Mouse (Mus musculus) gonadal fat pad, adult 2 months (tissue): ENCODE results near the gene Sbf2. TPM values are rescaled to one million over a fixed set of nuclear protein-coding genes. Genes with fewer than 3 reads are reported as not detected.
"Not testable (repeated sequence)": the region's sequence is repeated elsewhere in the genome, so short reads cannot be mapped to it uniquely, and the experiment has no call there.

Source experiments
- DNase-seq: peaks from one replicate; pipeline ENCODE4 v3.0.0-alpha.2; 2012; ENCODE audit warnings: low read depth
- polyA plus RNA-seq: library from polyadenylated mRNA; depleted of rRNA; stranded (reverse); fragments of >200 nt; gene quantifications from 2 replicates; pipeline ENCODE4 v1.2.3, GENCODE M21; 2012

Sbf2 gene
- polyA plus RNA-seq, 1 experiment: 26.8 TPM

GRCm38 (mm10) chr7:110392576-110392975, 222.1 kb downstream of the Sbf2 start:
- no peak for DNase-seq

- DNase-seq: no peak
Observed at GRCm38 (mm10) chr7:110391632-110392031, 223.1 kb downstream of the Sbf2 start.

- DNase-seq: not testable (repeated sequence)
Observed at GRCm38 (mm10) chr7:110388889-110389288, 225.8 kb downstream of the Sbf2 start.

GRCm38 (mm10) chr7:110387565-110387964, 227.2 kb downstream of the Sbf2 start:
- DNase-seq: no peak

GRCm38 (mm10) chr7:110385482-110385881, 229.2 kb downstream of the Sbf2 start:
- DNase-seq: no peak

GRCm38 (mm10) chr7:110384343-110384742, 230.4 kb downstream of the Sbf2 start:
- no peak for DNase-seq

GRCm38 (mm10) chr7:110381625-110382024, 233.1 kb downstream of the Sbf2 start:
- DNase-seq: no peak

- DNase-seq: no peak
Observed at GRCm38 (mm10) chr7:110379335-110379914, 235.3 kb downstream of the Sbf2 start.

GRCm38 (mm10) chr7:110372529-110372928, 242.2 kb downstream of the Sbf2 start:
- no peak for DNase-seq

- no peak for DNase-seq
Observed at GRCm38 (mm10) chr7:110362005-110362404, 252.7 kb downstream of the Sbf2 start.

- no peak for DNase-seq
Observed at GRCm38 (mm10) chr7:110361516-110361915, 253.2 kb downstream of the Sbf2 start.

- DNase-seq: no peak
Observed at GRCm38 (mm10) chr7:110359391-110359790, 255.3 kb downstream of the Sbf2 start.

GRCm38 (mm10) chr7:110353971-110354370, 260.8 kb downstream of the Sbf2 start:
- DNase-seq: no peak

GRCm38 (mm10) chr7:110347250-110347649, 267.5 kb downstream of the Sbf2 start:
- no peak for DNase-seq

GRCm38 (mm10) chr7:110337601-110338000, 277.1 kb downstream of the Sbf2 start:
- DNase-seq: peak; percentile 75

- DNase-seq: no peak
Observed at GRCm38 (mm10) chr7:110325381-110326110, 289.2 kb downstream of the Sbf2 start.

GRCm38 (mm10) chr7:110324852-110325251, 289.9 kb downstream of the Sbf2 start:
- no peak for DNase-seq

- no peak for DNase-seq
Observed at GRCm38 (mm10) chr7:110321106-110321505, 293.6 kb downstream of the Sbf2 start.

GRCm38 (mm10) chr7:110318971-110319519, 295.7 kb downstream of the Sbf2 start:
- DNase-seq: no peak

GRCm38 (mm10) chr7:110317412-110317811, 297.3 kb downstream of the Sbf2 start:
- DNase-seq: no peak

- DNase-seq: no peak
Observed at GRCm38 (mm10) chr7:110315352-110315751, 299.4 kb downstream of the Sbf2 start.

- no peak for DNase-seq
Observed at GRCm38 (mm10) chr7:110314401-110314890, 300.3 kb downstream of the Sbf2 start.
